Mouse (Mus musculus) bone marrow, adult 2 months (tissue): Measurements from ENCODE around the gene Ntrk3. TPM values are rescaled to one million over a fixed set of nuclear protein-coding genes. Genes with fewer than 3 reads are reported as not detected.

ENCODE experiments used
- H3K27ac ChIP-seq: fragments of 200-500 bp; 2 replicates; pipeline ENCODE4 v1.5.1; 2012; ENCODE audit warnings: low read depth, mild to moderate bottlenecking, control low read depth, inconsistent platforms, low read length; ENCODE audit not compliant: control insufficient read depth, poor library complexity, insufficient read depth
- H3K4me1 ChIP-seq: fragments of 200-500 bp; 2 replicates; pipeline ENCODE4 v1.6.1; 2011; ENCODE audit warnings: low read length; ENCODE audit not compliant: control insufficient read depth, insufficient read depth
- H3K4me3 ChIP-seq: fragments of 200-500 bp; replicated peaks from 2 replicates; pipeline ENCODE3; 2011; ENCODE audit warnings: mild to moderate bottlenecking, low read depth, low read length, control low read depth; ENCODE audit not compliant: control insufficient read depth
- CTCF ChIP-seq: fragments of 200-500 bp; IDR thresholded peaks from 2 replicates; pipeline ENCODE4 v1.5.1; 2011; ENCODE audit warnings: low read length, control low read depth; ENCODE audit not compliant: control insufficient read depth, insufficient read depth
- POLR2A ChIP-seq: fragments of 200-500 bp; IDR thresholded peaks from 2 replicates; pipeline ENCODE4 v1.6.1; 2011; ENCODE audit warnings: low read depth, mild to moderate bottlenecking, control low read depth, low read length, borderline replicate concordance; ENCODE audit not compliant: control insufficient read depth
- WGBS: fragments of 180-500 bp; shearing (Covaris S2); methylation state at CpG from one replicate; pipeline ENCODE4 v1.1.7; 2018; 5-methylcytosine and 5-hydroxymethylcytosine counted together
- polyA plus RNA-seq: library from polyadenylated mRNA; stranded (reverse); fragments of >200 nt; gene quantifications from 2 replicates; pipeline ENCODE4 v1.2.4, GENCODE M21; 2011; ENCODE audit warnings: low replicate concordance; ENCODE audit not compliant: missing spikeins, insufficient read depth, insufficient read length

Gene Ntrk3
- polyA plus RNA-seq, 1 experiment, result 1.0 TPM

GRCm38 (mm10) chr7:78398377-78398776, 339.4 kb downstream of the Ntrk3 start:
- no peak overlapping the region for H3K27ac ChIP-seq
- no peaks in the 10 kb centered on the region for H3K4me1 ChIP-seq
- H3K4me3 ChIP-seq, result no peak overlapping the region
- TF ChIP-seq CTCF, result no peak

GRCm38 (mm10) chr7:78397215-78397614, 340.6 kb downstream of the Ntrk3 start:
- TF ChIP-seq CTCF, result no peak
- no peak for TF ChIP-seq POLR2A
- H3K4me1 ChIP-seq, result no peaks in the 10 kb centered on the region
- H3K4me3 ChIP-seq, result no peak overlapping the region
- 72% methylated on average over 4 of the region's 4 CpGs for WGBS
- no peak overlapping the region for H3K27ac ChIP-seq

- Histone ChIP-seq H3K4me1 (no peaks in the 10 kb centered on the region), H3K27ac (no peak overlapping the region), H3K4me3 (no peak overlapping the region)
- TF ChIP-seq CTCF (no peak), POLR2A (no peak)
- WGBS, result 86% methylated on average over 3 of the region's 3 CpGs
Observed at GRCm38 (mm10) chr7:78390019-78390418, 347.8 kb downstream of the Ntrk3 start.

GRCm38 (mm10) chr7:78388101-78388500, 349.7 kb downstream of the Ntrk3 start:
- TF ChIP-seq CTCF (no peak), POLR2A (no peak)
- 77% methylated on average over 5 of the region's 5 CpGs for WGBS
- Histone ChIP-seq H3K4me3 (no peak overlapping the region), H3K27ac (no peak overlapping the region), H3K4me1 (no peaks in the 10 kb centered on the region)

GRCm38 (mm10) chr7:78385971-78386370, 351.8 kb downstream of the Ntrk3 start:
- WGBS, result 58% methylated on average over 1 of the region's 1 CpGs
- H3K4me1 ChIP-seq, result no peaks in the 10 kb centered on the region
- TF ChIP-seq POLR2A (no peak), CTCF (no peak)
- no peak overlapping the region for H3K27ac ChIP-seq
- no peak overlapping the region for H3K4me3 ChIP-seq

- no peak for TF ChIP-seq POLR2A
- no peak for TF ChIP-seq CTCF
- H3K4me1 ChIP-seq, result no peaks in the 10 kb centered on the region
- H3K4me3 ChIP-seq, result no peak overlapping the region
- H3K27ac ChIP-seq, result no peak overlapping the region
Observed at GRCm38 (mm10) chr7:78384111-78384510, 353.7 kb downstream of the Ntrk3 start.

- Histone ChIP-seq H3K27ac (no peak overlapping the region), H3K4me3 (no peak overlapping the region), H3K4me1 (no peaks in the 10 kb centered on the region)
- 26% methylated on average over 1 of the region's 1 CpGs for WGBS
- TF ChIP-seq POLR2A, result no peak
- TF ChIP-seq CTCF, result no peak
Observed at GRCm38 (mm10) chr7:78382126-78382525, 355.7 kb downstream of the Ntrk3 start.

GRCm38 (mm10) chr7:78379784-78380183, 358.0 kb downstream of the Ntrk3 start:
- no peaks in the 10 kb centered on the region for H3K4me1 ChIP-seq
- H3K27ac ChIP-seq, result no peak overlapping the region
- no peak for TF ChIP-seq CTCF
- H3K4me3 ChIP-seq, result no peak overlapping the region
- 80% methylated on average over 5 of the region's 5 CpGs for WGBS

GRCm38 (mm10) chr7:78378306-78378705, 359.5 kb downstream of the Ntrk3 start:
- Histone ChIP-seq H3K27ac (no peak overlapping the region), H3K4me3 (no peak overlapping the region), H3K4me1 (no peaks in the 10 kb centered on the region)
- no peak for TF ChIP-seq POLR2A
- TF ChIP-seq CTCF, result no peak
- 62% methylated on average over 2 of the region's 2 CpGs for WGBS
